Mouse (Mus musculus): ENCODE data around the gene Ranbp3l. TPM values are rescaled to one million over a fixed set of nuclear protein-coding genes. Genes with fewer than 3 reads are reported as not detected.

Ranbp3l gene
- polyA plus RNA-seq, 1 experiment from 2014 or later, result 10.4 TPM

- no peak overlapping the region for H3K9ac ChIP-seq (ENCODE audit: low read length)
- no peaks in the 10 kb centered on the region for H3K9me3 ChIP-seq (replicated peaks; ENCODE audit: control insufficient read depth, low read length)
- no peak overlapping the region for H3K4me2 ChIP-seq (ENCODE audit: low read length)
- ATAC-seq, result peak; percentile 56; the same call in 1 of the 2 replicates
- H3K4me3 ChIP-seq (ENCODE audit: low read depth, low read length), result no peak overlapping the region
- peak overlapping the region; percentile 39; the same call in 1 of the 2 replicates for H3K27ac ChIP-seq (ENCODE audit: low read depth, low read length)
- peak; percentile 8 for DNase-seq (ENCODE audit: low spot score)
- no peaks in the 10 kb centered on the region for H3K27me3 ChIP-seq (replicated peaks; ENCODE audit: control insufficient read depth, insufficient read depth, low read length)
- H3K4me1 ChIP-seq (ENCODE audit: control insufficient read depth, insufficient read depth, low read length), result no peaks in the 10 kb centered on the region
- WGBS, result 68% methylated on average over 10 of the region's 10 CpGs
- H3K36me3 ChIP-seq (ENCODE audit: control insufficient read depth, insufficient read depth, low read length), result peaks cover 37% of the 10 kb centered on the region; the same call in 1 of the 2 replicates
These were observed 132.8 kb downstream of the Ranbp3l start for GRCm38 (mm10) chr15:9100446-9101077.

DNA sequence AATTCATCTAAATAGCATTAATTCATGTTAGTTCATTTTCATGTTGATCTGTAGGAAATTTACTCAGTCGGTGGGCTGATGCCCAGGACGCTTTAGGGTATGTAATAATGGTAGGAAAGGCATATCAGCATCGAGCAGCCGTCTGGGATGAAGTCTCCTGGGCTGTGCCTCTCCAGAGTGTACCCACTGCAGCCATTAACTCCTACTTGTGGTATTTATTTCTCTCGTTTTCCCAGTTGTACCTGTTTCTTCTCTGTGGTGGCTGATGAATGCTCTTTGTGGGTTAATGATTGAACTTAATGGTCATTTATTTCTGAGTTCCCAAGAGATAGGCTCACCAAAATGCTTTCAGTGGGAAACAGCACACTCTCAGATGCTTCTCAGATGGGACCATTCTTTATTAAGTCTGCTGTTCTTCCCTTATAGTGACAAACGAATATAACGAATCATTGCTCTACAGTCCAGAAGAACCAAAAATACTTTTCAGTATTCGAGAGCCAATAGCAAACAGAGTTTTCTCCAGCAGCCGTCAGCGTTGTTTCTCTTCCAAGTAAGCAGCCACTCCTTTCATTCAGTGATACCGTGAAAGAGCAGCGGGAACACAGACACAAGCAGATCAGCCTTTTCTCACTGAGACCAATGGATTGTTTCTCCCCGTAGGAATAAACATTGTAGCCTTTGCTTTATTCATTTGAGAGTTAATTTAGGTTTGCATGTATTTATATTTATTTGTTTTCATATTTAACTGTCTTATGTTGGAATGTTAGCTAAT lies 138.7 kb downstream of the Ranbp3l start:
- Histone ChIP-seq H3K36me3 (ENCODE audit: control insufficient read depth, insufficient read depth, low read length) (peaks cover 31% of the 10 kb centered on the region), H3K4me2 (ENCODE audit: low read length) (no peak overlapping the region), H3K27ac (ENCODE audit: low read depth, low read length) (no peak overlapping the region), H3K27me3 (replicated peaks; ENCODE audit: control insufficient read depth, insufficient read depth, low read length) (no peaks in the 10 kb centered on the region), H3K4me1 (ENCODE audit: control insufficient read depth, insufficient read depth, low read length) (no peaks in the 10 kb centered on the region), H3K9me3 (replicated peaks; ENCODE audit: control insufficient read depth, low read length) (no peaks in the 10 kb centered on the region), H3K9ac (ENCODE audit: low read length) (no peak overlapping the region), H3K4me3 (ENCODE audit: low read depth, low read length) (no peak overlapping the region)
- ATAC-seq, result no peak
- WGBS, result 80% methylated on average over 13 of the region's 13 CpGs
- no peak for DNase-seq (ENCODE audit: low spot score)

DNA sequence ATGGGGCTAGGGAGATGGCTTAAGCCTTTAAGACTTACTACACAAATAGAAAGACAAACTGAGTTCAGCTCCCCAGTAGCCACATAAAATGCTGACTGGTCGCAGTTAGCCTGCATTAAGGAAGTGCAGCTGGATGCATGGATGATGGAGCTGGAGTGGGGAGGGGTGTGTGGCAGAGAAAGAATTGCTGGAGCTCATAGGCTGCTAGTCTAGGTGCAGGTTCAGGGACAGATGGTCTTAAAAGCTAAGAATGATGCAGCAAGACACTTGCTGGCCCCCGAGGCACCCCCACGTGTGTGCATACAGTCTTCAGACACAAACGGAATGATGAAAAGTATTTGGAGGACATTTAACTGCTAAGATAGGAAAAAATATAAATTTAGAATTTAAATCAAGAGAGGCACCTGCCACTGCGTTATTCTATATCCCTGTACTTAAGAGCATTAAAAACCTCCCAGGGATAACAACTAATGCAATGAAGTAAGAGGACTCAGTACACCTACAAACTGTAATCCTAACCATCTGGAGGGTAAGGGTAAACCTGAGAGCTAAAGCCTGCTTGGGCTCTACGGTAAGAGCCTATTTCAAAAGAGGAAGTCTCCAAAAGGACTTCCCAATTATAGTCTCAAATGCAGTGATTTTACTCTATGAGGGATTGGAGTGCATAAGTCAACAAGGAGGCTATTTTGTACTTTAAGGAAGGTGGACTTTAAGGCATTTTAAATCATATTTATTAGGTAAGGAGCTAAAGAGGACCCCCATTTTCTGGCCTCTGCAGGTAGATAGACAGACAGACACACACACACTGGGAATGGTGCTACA lies 143.0 kb downstream of the Ranbp3l start:
- H3K36me3 ChIP-seq (ENCODE audit: control insufficient read depth, insufficient read depth, low read length), result peaks cover 62% of the 10 kb centered on the region
- H3K9me3 ChIP-seq (replicated peaks; ENCODE audit: control insufficient read depth, low read length), result no peaks in the 10 kb centered on the region
- no peak overlapping the region for H3K4me3 ChIP-seq (ENCODE audit: low read depth, low read length)
- DNase-seq (ENCODE audit: low spot score) (no peak), ATAC-seq (no peak)
- H3K27ac ChIP-seq (ENCODE audit: low read depth, low read length), result no peak overlapping the region
- WGBS, result 88% methylated on average over 6 of the region's 6 CpGs
- H3K4me2 ChIP-seq (ENCODE audit: low read length), result no peak overlapping the region
- no peak overlapping the region for H3K9ac ChIP-seq (ENCODE audit: low read length)
- no peaks in the 10 kb centered on the region for H3K27me3 ChIP-seq (replicated peaks; ENCODE audit: control insufficient read depth, insufficient read depth, low read length)
- no peaks in the 10 kb centered on the region for H3K4me1 ChIP-seq (ENCODE audit: control insufficient read depth, insufficient read depth, low read length)

DNA sequence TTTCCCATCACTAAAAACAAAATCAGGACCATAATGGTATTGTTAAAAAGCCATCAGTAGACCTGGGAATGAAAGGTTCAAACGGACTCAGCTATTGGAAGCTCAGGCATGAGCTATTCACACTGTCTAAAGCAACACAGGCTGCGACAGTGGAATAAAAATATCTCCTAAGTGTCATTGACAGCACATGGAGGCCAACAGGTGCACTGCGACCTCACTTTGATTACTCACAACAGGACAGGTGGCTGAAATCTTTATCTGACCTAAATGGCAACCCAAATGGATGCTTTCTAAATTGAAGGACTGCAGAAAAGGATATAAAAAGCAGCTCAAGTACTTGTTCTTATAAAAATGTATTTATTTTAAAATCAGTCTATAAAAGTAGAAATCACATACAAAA lies 143.9 kb downstream of the Ranbp3l start:
- Histone ChIP-seq H3K27ac (ENCODE audit: low read depth, low read length) (no peak overlapping the region), H3K27me3 (replicated peaks; ENCODE audit: control insufficient read depth, insufficient read depth, low read length) (no peaks in the 10 kb centered on the region), H3K9me3 (replicated peaks; ENCODE audit: control insufficient read depth, low read length) (no peaks in the 10 kb centered on the region), H3K4me3 (ENCODE audit: low read depth, low read length) (no peak overlapping the region), H3K36me3 (ENCODE audit: control insufficient read depth, insufficient read depth, low read length) (peaks cover 66% of the 10 kb centered on the region), H3K4me1 (ENCODE audit: control insufficient read depth, insufficient read depth, low read length) (no peaks in the 10 kb centered on the region), H3K4me2 (ENCODE audit: low read length) (no peak overlapping the region), H3K9ac (ENCODE audit: low read length) (no peak overlapping the region)
- ATAC-seq (no peak), DNase-seq (ENCODE audit: low spot score) (no peak)
- WGBS, result 86% methylated on average over 3 of the region's 3 CpGs

DNA sequence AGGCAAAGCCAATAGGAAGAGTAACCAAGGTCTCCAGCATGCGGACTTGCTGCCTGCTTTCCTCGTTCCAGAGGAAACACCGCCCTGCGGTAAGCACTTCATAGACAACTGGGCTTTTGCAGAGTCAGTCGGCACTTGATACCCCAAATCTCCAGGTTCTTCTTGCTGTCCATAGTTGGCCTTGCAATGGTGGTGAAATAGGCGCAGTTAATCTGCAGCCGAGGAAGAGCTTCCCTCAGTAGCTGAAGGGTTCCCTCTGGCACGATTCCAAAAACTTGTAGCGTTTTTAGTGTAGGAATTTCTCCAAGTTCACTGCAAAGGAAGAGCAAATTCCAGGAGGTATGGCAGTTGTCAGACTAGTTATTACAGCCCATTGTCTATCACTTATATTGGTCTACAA lies 145.8 kb downstream of the Ranbp3l start:
- WGBS, result 85% methylated on average over 9 of the region's 9 CpGs
- no peaks in the 10 kb centered on the region for H3K4me1 ChIP-seq (ENCODE audit: control insufficient read depth, insufficient read depth, low read length)
- no peak overlapping the region for H3K9ac ChIP-seq (ENCODE audit: low read length)
- no peaks in the 10 kb centered on the region for H3K27me3 ChIP-seq (replicated peaks; ENCODE audit: control insufficient read depth, insufficient read depth, low read length)
- H3K9me3 ChIP-seq (replicated peaks; ENCODE audit: control insufficient read depth, low read length), result no peaks in the 10 kb centered on the region
- H3K4me2 ChIP-seq (ENCODE audit: low read length), result no peak overlapping the region
- no peak overlapping the region for H3K27ac ChIP-seq (ENCODE audit: low read depth, low read length)
- H3K36me3 ChIP-seq (ENCODE audit: control insufficient read depth, insufficient read depth, low read length), result peaks cover 77% of the 10 kb centered on the region
- no peak for ATAC-seq
- peak; percentile 33 for DNase-seq (ENCODE audit: low spot score)
- no peak overlapping the region for H3K4me3 ChIP-seq (ENCODE audit: low read depth, low read length)

GRCm38 (mm10) chr15:9114131-9114530 lies 146.4 kb downstream of the Ranbp3l start:
- Histone ChIP-seq H3K4me3 (ENCODE audit: low read depth, low read length) (no peak overlapping the region), H3K36me3 (ENCODE audit: control insufficient read depth, insufficient read depth, low read length) (peaks cover 83% of the 10 kb centered on the region), H3K4me2 (ENCODE audit: low read length) (no peak overlapping the region), H3K9ac (ENCODE audit: low read length) (no peak overlapping the region), H3K27me3 (replicated peaks; ENCODE audit: control insufficient read depth, insufficient read depth, low read length) (no peaks in the 10 kb centered on the region), H3K27ac (ENCODE audit: low read depth, low read length) (no peak overlapping the region), H3K9me3 (replicated peaks; ENCODE audit: control insufficient read depth, low read length) (no peaks in the 10 kb centered on the region), H3K4me1 (ENCODE audit: control insufficient read depth, insufficient read depth, low read length) (no peaks in the 10 kb centered on the region)
- DNase-seq (ENCODE audit: low spot score), result no peak
- 90% methylated on average over 4 of the region's 4 CpGs for WGBS
- no peak for ATAC-seq

DNA sequence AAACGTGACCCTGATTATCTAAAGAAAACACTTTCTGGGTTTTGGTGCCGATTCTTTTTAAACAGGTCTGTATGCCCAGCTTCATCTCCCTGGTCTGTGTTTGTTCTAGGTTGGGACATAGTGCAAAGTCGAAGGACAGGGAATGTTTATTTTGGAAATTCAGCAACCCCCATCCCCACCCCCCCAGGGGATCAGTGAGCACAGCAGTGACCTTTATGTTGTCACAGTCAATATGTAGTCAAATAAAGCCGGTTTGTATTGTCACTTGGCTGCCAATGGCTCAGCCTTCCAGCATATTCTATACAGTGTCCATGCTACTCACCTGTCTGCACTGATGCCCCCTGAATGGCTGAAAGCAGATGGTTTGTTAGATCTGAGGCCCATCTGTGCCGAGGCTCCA lies 146.8 kb downstream of the Ranbp3l start:
- no peaks in the 10 kb centered on the region for H3K4me1 ChIP-seq (ENCODE audit: control insufficient read depth, insufficient read depth, low read length)
- no peak overlapping the region for H3K4me3 ChIP-seq (ENCODE audit: low read depth, low read length)
- H3K9me3 ChIP-seq (replicated peaks; ENCODE audit: control insufficient read depth, low read length), result no peaks in the 10 kb centered on the region
- no peak overlapping the region for H3K27ac ChIP-seq (ENCODE audit: low read depth, low read length)
- H3K27me3 ChIP-seq (replicated peaks; ENCODE audit: control insufficient read depth, insufficient read depth, low read length), result no peaks in the 10 kb centered on the region
- H3K36me3 ChIP-seq (ENCODE audit: control insufficient read depth, insufficient read depth, low read length), result peaks cover 87% of the 10 kb centered on the region
- H3K4me2 ChIP-seq (ENCODE audit: low read length), result no peak overlapping the region
- no peak overlapping the region for H3K9ac ChIP-seq (ENCODE audit: low read length)
- ATAC-seq (no peak), DNase-seq (ENCODE audit: low spot score) (no peak)
- WGBS, result 85% methylated on average over 5 of the region's 5 CpGs
